Mouse (Mus musculus) layer of hippocampus, adult 8-10 months (tissue): ENCODE measurements around the gene Casq1. TPM values are rescaled to one million over a fixed set of nuclear protein-coding genes. Genes with fewer than 3 reads are reported as not detected.

Experiments used
- DNase-seq, 2 experiments: peaks; one replicate each; pipeline ENCODE4 v3.0.0; 2022; ENCODE audit warnings: low spot score in 2 of 2
- total RNA-seq, 4 experiments: library from RNA; stranded (reverse); gene quantifications; 2 replicates each; pipeline ENCODE4 v1.2.4; 2022

Casq1 gene
- total RNA-seq, 4 experiments from 2014 or later, result 0.67 to 0.91 (median 0.78) TPM; not detected in 1

DNA sequence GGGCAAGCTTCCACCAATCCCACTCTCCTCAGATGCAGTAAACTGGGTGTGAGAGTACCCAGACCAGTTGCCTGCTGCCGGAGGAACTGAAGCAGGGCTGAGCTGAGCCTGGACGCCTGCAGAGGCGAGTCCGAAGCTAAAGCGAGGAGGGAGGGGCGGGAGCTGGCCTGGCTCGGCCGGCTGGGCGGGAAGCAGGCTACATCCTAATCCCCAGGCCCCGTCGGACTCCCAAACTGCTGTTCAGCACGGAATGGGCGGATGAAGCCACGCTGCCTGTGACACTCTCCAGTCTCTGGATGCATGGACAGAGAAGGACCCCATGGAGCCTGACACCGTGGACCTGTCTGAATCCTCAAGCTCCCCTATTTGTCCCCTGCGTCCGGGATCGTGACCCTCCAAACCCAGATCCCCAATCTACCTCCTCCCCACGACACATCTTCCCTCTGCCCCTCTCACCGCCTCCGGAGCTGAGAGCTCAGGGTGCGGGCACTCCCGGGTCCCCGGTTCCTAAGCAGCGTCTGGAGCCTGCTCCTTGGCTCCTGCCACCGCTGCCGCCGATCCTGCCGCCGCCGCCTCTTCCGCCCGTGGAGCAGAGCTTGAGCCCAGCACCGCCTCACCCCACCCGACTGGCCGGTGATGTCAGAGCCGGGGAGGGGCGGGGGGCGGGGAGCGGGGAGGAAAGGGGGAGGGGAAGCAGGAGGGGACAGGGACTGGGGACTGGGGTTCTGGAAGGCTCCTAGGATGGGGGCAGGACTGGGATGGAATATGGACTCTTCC, 13.3 kb downstream of the Casq1 start, which contains the start of gene Pea15a:
Gene Pea15a (minus strand): TSS at position 664 of the 777 bp plus-strand sequence.
- DNase-seq, result peak; percentile 79 to 82

DNA sequence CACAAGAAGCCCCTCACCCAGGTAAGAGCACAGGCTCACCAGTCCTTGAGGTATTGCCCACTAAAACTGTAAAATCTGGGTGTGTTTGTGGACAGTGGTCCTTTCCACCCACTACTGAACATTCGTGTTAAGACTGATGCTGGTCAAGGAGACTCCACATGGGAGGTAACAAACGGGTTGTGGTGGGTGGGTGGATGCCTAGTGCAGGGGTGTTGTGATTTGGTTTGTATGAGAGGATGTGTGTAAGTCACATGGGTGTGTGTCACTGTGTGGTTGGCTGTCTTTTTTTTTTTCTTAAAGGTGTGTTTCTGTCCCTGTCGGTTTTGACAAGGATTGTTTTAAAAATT, 14.0 kb downstream of the Casq1 start:
- no peak for DNase-seq

DNA sequence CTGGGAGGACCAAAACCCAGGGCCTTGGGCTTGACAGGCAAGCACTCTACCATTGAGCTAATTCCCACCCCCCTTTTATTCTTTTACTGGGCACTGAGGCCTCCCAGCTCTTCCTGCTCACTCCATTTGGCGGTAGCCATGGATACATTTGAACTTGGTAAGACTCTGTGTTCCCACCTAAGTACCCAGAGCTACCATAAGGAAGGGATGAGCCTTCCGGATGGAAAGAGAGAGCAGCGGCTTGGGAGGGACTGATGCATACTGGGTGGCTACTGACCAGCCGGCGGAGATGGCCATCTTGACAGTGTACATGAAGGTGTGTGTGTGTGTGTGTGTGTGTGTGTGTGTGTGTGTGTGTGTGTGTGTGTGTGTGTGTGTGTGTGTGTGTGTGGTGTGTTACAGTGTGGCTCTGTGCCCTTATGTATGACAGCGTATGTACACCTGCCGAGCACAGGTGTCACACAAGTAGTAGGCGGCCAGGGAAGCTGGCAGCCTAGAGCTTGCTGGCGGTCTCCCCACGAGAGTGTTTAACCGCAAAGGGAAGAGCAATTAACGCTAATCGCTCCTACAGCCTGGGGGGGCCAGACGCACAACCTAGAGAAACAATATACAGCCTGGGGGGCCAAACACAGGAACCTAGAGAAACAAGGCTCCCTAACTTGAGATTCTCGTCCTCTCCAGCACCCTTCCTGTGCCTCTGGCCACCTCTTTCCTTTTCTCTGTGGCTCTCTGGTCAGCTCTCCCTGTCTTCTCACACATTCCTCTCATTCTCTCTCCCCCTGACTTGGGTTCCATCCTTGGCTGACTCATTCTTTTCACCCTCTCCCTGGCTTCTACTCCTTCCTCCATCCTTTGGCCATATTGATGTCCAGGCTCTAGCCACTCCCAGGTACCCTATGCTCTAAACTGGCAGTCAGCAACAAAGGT, 14.6 kb downstream of the Casq1 start:
- no peak for DNase-seq

DNA sequence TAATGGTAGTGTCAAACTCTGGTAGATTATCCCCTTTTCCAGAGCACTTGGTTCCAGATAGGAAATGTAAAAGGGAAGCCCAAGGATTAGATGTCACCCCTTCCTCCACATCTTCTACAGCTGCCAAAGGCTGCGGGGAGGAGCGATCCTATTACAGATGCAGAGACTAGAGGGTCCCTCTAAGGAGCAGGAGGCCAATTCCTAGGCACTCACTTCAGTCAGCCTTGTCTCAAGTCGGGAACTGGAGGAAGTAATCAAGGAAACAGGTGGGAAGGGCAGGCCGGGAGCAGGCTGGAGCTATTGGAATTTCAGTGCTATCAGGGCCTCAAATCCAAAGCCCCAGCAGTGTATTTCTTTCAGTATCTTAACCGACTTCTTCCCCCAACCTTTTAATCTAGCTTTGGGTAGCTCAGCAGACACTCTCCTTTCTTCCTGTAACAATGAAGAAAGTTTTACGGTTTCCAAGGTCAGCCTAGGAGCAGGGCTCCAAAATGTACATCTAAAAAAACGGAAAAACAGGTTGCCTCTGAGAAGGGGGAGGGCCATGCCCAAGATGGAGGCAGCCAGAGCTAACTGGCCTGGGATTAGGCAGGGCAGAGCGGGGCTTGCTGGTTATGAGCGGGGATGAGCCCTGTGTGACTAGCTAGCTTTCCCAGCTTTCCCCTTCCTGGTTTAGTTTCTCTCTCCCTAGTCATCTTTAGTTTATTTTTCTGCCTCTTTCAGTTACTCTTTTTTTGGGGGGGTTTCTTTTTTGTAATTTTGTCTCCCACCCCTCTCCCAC, 15.4 kb downstream of the Casq1 start:
- DNase-seq, result no peak

DNA sequence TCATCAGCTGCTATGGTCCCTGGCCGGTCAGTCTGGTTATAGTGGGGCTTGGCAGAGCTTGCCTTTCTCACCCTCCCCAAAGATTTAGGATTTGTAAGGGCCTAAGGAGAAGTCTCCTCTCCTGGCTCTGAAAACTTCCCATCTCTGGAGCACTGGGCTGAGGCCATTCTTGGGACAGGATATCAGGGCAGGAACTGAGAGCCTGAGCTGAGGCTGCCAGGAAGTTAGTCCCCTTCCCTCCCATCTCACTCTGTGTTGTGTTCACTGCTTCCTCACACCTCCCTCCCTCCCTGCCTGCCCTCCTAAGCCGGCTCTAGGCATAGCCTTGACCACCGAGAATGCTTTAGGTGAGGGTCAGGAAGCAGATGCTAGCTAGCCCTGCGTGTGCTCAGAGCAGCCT, 16.1 kb downstream of the Casq1 start:
- DNase-seq, result no peak

DNA sequence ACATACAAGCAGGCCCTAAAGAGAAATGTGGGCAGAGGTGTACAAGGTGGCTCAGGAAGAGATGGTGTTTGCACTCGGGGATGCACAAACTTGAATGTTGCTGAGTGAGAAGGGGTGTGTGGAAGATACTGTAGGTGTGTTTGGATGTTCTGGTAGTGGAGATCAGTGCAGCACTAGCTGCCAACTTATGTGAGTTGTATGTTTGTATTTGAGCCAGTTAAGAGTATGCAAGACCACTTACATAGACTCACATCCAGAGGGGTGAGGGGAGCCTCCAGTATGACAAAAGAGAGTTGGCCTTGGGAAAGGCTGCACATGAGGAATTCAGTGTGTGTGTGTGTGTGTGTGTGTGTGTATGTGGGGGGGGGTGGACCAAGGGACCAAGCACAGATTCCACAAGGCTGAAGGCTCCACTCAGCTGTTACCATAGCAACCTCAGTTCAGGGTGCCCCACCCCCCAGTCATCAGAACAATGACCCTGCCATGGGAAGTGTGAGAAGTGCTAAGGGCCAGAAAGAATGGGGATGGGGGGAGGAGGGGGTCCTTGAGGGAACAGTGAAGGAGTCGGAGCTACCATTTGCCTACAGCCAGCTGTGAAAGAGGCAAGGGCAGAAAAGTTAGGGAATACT, 16.7 kb downstream of the Casq1 start:
- no peak for DNase-seq

DNA sequence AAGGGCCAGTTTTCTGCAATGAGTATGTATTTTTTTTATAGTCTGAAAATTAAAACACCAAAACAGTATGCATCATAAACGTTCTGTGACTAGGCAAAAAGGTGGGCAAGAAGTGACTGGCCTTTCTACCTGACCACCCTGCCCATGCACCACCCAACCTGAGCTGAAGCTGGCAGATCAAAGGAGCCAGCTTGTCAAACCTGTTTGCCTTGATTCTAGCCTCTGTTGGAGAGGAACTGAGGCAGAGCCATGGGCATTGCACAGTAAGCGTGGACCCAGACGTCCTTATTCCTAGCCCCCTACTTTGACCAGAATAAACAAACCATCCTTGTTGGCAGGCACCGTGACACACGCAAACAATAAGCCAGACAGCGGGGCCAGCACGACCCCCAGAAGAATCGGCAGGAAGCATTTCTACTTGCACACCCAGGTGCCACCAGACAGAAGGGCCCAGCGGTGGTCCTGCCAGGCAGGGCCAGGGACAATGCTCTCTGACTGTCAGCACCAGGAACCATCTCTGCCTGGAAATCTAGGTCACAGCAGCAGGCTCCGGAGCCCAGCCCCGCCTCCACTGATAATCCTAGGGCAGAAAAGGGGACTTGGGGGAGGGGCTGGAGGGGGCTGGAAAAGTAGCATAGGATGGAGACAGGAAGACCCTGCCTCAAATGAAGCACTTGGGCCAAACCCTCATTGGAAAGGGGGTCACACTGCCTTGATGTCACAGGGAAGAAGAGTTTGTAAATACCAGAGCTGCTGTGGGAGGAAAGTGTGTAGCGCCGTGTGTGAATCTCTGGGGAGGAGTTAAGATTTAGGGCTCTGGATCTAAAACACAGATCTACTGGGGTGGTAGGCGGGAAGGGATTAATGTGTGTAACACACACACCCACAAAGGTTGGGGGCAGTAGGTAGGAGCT, 17.4 kb downstream of the Casq1 start:
- DNase-seq, result no peak

DNA sequence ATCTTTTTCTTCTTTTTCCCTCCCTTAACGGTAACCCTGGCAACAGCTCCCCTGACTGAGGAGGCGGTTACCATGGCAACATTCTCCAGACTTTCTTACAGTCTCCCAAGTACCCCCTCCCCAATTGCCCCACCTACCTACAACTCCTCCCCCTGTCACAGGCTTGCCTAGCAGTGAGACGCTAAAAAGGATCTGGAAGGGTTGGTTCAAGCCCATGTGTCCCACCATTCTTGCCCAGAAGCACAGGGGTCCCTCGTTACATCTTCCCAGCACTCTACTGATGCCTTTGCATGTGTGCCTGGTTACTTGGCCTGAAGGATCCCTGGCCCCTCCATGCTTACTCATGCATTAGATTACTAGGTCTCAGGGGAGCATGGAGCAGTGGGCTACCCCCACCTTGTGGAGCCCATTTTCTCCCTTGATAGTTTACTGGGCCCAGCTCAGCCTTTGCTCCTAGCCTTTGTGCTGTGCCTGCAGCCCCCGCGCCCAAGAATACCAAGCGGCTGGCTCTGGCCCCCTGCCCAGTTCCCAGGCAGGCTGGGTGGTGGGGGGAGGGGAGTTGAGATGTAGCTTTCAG, 18.7 kb downstream of the Casq1 start:
- peak; percentile 68 to 78 for DNase-seq

DNA sequence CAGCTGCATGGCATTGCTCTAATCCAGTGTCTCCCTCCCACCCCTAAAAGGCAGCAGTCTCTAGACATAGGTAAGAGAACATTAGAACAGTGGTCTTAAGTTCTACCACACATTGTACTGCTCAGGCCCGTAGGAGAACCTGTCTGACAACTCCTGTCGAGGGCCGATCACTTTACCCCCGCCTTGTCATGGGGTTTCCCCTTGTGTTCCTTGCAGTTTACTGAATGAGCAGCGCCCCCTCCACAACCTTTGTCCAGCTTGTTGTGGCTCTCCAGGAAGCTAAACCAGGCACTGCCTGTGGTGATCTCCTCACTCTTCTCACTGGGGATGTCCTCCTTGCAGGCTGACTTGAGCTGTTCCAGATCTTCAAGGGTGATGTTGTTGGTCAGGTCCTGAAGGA, 19.5 kb downstream of the Casq1 start:
- no peak for DNase-seq

DNA sequence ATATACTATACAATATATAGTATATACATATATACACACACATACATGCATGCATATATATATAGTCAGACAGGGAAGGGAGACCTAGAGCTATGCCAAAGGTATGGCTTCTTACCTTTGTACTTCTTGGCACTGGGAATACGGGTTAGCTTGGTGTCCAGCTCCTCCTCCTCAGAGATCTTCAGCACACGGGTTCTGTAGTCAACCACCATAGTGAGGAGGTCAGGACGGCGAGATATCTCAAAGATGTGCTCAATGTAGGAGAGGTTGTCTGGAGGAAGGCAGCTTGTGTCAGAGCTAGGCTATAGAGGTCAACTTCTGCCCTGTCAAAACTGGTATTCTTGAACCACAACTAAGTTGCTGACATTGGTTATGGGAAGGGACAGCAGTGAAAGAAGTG, 20.7 kb downstream of the Casq1 start:
- no peak for DNase-seq

DNA sequence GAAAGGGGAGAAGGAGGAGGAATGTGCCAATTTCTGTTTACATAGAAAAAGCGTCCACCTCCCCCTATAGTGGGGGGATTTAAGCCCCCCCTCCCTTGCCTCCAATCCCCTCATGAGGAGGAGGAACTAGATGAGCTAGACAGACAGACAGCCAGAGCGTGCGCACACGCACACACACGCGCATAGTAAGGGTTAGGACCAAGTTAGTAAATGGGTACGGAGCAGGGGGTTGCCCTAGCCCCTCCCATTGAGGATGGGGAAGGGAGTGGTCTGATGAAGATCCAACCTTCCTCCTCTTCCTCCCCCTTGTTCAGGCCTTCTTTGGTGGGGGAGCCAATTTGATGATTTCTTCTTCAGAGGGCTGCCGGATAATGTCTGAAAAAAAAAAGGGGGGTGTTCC, 21.4 kb downstream of the Casq1 start:
- no peak for DNase-seq

DNA sequence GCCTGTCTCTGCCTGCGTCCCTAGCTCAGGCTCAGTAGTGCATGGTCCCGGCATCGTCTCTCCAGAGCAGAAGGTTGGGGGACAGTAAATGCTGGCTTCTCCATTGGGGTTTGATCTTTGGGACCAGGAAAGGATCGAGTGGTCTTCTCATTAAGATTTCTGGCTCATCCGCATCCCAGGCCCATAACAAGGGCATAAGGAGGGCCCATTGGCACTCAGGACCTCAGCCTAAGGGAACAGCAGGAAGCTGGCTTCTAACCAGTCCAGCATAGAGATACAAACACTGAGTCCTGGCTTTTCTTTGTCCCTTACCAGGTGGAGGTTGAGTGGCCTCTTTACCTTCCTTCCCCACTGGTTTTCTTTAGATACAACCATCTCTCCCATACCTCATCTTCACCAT, 21.8 kb downstream of the Casq1 start:
- no peak for DNase-seq

DNA sequence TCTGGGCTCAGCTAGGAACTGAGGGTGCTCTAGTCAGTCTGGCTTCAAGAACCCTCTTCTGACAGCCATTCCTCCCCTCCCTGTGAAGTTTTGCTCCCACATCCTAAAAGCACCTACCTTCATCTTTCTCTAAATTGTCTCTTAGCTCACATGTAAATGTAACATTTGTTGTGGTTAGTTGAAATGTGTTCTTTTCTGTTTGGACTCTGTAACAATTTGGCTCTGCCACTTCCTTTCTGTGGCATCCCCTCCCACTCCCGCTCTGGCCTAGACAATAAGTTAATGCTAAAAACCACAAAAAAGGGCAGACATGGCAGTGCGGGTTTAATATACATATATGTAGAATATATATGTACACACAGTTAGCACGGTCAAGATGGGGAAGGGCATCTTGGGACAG, 22.5 kb downstream of the Casq1 start:
- no peak for DNase-seq

DNA sequence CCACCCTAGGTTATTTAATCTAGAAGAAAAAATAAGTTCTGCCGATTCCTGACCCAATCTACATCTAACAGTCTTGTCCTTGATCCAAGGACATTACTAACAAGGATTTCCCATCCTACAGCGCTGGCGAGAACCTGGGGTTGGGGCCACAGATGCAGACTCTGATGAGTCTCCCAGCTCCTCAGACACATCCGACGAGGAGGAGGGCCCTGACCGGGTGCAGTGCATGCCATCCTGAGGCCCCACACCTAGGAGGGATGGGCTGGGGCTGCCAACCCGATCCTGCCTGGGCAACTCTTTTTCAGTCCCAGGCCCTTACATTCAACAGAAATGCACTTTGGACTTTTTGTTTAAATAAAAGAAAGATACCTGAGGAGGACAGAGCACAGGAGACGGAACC, 25.2 kb downstream of the Casq1 start:
- DNase-seq, result no peak

DNA sequence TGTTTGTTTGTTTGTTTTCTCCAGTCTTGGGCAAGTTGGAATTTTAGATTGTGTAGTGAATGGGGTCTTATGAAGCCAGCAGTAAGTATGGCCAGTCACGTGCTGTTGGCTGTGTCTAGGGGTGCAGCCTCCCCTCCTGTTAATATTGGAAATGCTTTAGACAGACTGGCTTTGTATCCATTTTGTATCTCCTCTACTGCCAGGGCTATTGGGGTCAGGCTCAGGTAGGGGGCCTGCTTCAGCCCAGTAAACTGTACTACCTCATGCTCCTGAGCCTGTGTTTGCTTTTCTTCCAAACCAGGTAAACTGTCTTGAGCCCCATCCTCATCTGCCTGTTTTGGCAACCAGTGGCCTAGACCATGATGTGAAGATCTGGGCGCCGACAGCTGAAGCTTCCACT, 27.5 kb downstream of the Casq1 start:
- no peak for DNase-seq

DNA sequence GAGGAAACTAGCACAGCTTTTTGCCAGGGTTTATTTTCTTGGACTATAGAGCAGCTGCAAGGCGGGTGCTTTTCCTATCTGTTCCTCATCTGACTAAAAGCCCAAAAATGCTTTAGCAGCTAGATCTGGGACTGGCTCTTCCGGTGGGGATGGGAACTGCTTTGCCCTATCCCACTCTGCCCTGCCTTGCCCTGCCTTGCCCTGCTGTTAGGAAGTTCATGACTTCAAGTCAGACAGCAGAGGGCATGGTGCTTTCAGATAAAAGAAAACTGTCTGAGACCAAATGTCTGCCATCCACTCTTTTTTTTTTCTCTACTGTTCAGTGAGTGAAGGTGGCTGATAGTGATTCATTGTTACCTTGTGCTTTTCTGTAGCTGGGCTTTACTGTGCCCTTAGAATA, 28.1 kb downstream of the Casq1 start:
- DNase-seq, result no peak

DNA sequence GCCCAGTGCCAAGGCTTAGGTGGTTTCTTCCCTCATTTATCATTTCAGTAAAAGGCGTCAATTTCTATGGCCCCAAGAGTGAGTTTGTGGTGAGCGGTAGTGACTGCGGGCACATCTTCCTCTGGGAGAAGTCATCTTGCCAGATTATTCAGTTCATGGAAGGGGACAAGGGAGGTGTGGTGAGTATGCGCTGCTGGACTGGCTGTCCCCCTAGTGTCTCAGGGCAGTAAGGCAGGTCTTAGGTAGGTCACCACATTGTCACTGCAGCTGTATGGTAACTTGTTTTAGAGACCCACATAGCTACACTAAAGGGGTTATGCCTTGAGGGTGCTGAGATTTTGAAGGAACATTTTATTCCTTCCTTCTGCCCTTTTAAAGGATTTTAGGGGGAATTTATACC, 30.8 kb downstream of the Casq1 start:
- DNase-seq, result no peak

DNA sequence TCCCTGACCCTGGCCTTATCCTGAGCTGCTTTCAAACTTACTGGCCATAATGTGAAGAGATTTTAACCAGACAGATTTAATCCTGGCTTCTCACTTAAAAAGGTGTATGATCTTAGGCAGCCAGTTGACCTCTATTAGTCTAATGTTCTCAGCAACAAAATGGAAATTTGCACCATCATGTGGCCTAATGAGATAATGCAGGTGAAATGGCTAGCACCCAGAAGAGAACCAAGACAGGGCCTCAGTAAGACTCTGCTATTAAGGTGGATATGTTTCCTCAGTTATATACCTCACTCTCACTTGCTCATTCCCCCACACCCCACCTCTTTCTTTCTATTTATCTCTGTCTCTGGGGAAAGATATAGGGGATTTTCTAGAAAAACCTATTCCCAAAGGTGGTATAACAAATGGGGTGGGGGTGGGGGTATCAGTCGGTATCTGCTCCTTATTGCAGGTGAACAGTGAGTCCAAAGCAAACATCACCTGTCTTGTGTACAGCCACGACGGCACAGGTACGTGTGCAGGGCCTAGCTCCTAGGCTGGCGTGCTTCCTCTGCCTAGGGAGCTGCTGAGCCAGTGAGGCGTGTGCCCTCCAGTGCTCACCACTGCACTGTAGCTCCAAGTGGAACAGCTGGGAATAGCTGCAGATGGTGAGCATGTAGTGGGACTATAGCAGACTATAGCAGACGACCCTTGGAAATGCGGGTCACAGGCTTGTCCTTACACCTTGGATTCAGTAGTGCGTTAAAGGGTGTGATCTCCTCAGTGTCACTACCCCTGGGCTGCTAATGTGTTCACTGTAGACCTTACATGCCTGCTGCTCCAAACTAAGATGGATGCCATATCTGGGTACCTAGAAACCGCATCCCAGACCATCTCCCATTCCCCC, 33.0 kb downstream of the Casq1 start:
- no peak for DNase-seq

DNA sequence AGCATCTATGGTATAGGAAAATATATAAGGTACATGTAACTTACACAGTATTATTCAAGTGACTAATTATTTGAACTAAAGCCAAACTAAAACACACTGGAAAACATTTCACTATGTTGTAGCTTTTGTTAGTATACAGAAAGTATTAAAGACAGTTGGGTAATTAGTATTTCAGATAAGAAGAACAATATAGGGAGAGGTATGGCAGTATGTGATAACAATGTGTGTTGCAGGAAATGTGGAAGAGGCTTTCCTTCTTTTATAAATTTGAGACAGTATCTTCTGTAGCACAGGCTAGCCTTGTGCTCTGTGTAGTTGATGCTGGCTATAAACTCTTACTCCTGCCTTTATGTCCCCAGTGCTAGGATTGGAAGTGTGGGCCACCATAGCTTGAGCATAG, 35.8 kb downstream of the Casq1 start:
- DNase-seq, result no peak
